In the genomic region with DNA sequence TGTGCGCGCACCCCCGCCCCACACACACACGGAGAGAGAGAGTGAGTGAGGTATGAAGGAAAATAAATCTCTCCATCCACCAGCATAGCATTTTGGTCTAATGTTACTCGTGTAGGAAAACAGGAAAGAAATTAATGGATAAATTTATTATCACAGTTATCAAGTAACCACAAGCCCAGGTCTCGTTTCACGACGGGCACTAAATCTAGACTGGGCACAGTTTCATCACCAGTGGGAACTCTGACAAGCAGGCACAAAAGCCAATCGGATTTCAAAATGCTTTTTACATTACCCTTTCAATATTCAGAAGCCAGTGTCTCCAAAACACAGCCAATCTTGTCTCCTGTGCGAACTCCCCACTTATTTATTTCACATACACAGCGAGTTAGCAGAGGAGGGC, we compare ENCODE assay signal across 13 mouse cellular contexts.
"Had no signal": no experiment of that assay in that cellular context is flagged by ENCODE, and none has a peak within 500 bp of the region (broad histone marks: within the 10 kb centered on the region; RNA-seq: fewer than 3 reads in every experiment).

No protein-coding gene starts in this region.

- H3K9ac ChIP-seq: limb, embryonic 13.5 days; liver, embryonic 15.5 days; lung, embryonic 14.5 days had no signal

- H3K9me3 ChIP-seq: limb, embryonic 13.5 days; liver, embryonic 15.5 days; midbrain, embryonic 10.5 days had no signal

- H3K4me3 ChIP-seq: limb, embryonic 13.5 days; liver, embryonic 15.5 days; midbrain, embryonic 10.5 days had no signal

- H3K4me2 ChIP-seq: limb, embryonic 13.5 days; liver, embryonic 11.5 days; liver, embryonic 15.5 days; lung, embryonic 14.5 days had no signal

- DNase-seq: kidney, postnatal 10 days; lung, embryonic 14.5 days; lung, postnatal 10 days; lung, postnatal 4 days; midbrain, embryonic 14.5 days; spleen, adult 18-20 months; thymus, adult 18-20 months; thymus, postnatal 14 days had no signal

- H3K36me3 ChIP-seq: limb, embryonic 13.5 days; liver, embryonic 15.5 days; midbrain, embryonic 10.5 days had no signal

- H3K4me1 ChIP-seq: liver, embryonic 15.5 days had no signal

- H3K27me3 ChIP-seq: limb, embryonic 13.5 days; liver, embryonic 15.5 days had no signal

- ATAC-seq: intestine, embryonic 16.5 days had no signal

- H3K27ac ChIP-seq: limb, embryonic 13.5 days; liver, embryonic 15.5 days; midbrain, embryonic 10.5 days had no signal
